Mouse (Mus musculus): ENCODE measurements around the gene Ppp4r3b. TPM values are rescaled to one million over a fixed set of nuclear protein-coding genes. Genes with fewer than 3 reads are reported as not detected.
A peak's percentile ranks its signal among the peaks of the same experiment; 100 is the strongest.

The Ppp4r3b gene
- polyA plus RNA-seq (2011; ENCODE audit: insufficient read depth, insufficient read length, low replicate concordance, missing spikeins): 34.2 and 41.6 TPM in 2 replicates

DNA sequence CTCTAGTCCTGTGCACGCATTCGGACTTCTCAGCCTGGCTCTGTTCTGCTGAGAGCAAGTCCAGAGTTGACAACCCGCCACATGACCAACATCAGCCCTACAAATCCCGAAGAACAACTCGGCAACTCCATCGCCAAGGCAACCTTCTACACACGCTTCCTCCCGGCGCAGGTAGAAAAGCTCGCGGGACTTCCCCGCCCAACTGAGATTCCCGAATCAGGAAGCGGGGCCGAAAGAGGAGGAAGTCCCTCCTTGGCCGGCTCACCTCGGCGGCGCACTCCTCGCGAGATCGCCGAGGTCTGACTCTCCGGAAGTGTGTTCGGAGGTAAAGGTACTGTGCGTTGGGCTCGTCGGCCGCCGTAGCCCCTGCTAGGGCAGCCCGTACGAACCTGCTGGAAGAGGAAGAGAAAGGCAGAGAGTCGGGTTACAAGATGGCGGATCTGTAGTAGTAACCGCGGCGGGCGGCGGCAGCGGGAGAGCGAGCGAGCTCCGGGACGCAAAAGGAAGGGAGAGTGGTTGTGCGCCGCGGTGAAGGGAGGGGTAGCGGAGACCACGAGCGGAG, at the start of gene Ppp4r3b:
TSS of gene Ppp4r3b (plus strand) at position 328 of the 562 bp plus-strand sequence.
- TF ChIP-seq POLR2A (IDR thresholded peaks at IDR 0.05; ENCODE audit: borderline replicate concordance, control insufficient read depth, low read depth, low read length): peak; percentile 87; the same call in 1 of the 2 replicates
- no peak for TF ChIP-seq CTCF (IDR thresholded peaks at IDR 0.05; ENCODE audit: control insufficient read depth, insufficient read depth, low read length)
- Histone ChIP-seq H3K27ac (ENCODE audit: control insufficient read depth, insufficient read depth, low read depth, low read length, poor library complexity) (peak within 1 kb of the TSS; percentile 96), H3K4me3 (replicated peaks; ENCODE audit: control insufficient read depth, low read depth, low read length) (peak within 1 kb of the TSS; percentile 100), H3K4me1 (ENCODE audit: control insufficient read depth, insufficient read depth, low read length) (no peaks in the 10 kb centered on the region)
- under 1% methylated on average over 50 of the region's 50 CpGs for WGBS

DNA sequence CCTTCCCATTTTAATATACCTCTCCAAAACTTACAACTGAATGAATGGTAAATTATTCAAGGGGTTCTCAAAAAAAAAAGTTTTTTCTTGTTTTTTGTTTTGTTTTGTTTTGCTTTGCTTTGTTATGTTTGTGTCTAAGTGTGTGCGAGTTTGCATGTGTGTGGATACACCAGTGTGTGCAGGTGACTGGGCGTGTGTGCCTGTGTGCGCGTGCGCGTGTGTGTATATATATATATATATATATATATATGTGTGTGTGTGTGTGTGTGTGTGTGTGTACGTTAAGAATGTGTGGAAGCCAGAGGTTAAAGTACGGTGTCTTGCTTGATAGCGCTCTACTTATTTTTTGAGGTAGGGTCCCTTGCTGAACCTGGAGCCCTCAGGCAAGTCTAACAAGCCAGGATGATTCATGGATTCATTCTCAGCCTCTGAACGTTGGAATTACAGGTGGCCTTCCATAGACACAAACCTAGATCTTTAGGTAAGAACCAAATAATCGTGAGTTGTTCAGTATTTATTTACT, 42.8 kb upstream of the Ppp4r3b start:
- H3K4me1 ChIP-seq (ENCODE audit: control insufficient read depth, insufficient read depth, low read length): no peaks in the 10 kb centered on the region; the same call in 1 of the 2 replicates
- 24% methylated on average over 11 of the region's 11 CpGs for WGBS
- peak overlapping the region; percentile 99 for H3K4me3 ChIP-seq (replicated peaks; ENCODE audit: control insufficient read depth, low read depth, low read length)
- H3K27ac ChIP-seq (ENCODE audit: control insufficient read depth, insufficient read depth, low read depth, low read length, poor library complexity): no peak overlapping the region
- TF ChIP-seq CTCF (IDR thresholded peaks at IDR 0.05; ENCODE audit: control insufficient read depth, insufficient read depth, low read length) (no peak), POLR2A (IDR thresholded peaks at IDR 0.05; ENCODE audit: borderline replicate concordance, control insufficient read depth, low read depth, low read length) (no peak)

DNA sequence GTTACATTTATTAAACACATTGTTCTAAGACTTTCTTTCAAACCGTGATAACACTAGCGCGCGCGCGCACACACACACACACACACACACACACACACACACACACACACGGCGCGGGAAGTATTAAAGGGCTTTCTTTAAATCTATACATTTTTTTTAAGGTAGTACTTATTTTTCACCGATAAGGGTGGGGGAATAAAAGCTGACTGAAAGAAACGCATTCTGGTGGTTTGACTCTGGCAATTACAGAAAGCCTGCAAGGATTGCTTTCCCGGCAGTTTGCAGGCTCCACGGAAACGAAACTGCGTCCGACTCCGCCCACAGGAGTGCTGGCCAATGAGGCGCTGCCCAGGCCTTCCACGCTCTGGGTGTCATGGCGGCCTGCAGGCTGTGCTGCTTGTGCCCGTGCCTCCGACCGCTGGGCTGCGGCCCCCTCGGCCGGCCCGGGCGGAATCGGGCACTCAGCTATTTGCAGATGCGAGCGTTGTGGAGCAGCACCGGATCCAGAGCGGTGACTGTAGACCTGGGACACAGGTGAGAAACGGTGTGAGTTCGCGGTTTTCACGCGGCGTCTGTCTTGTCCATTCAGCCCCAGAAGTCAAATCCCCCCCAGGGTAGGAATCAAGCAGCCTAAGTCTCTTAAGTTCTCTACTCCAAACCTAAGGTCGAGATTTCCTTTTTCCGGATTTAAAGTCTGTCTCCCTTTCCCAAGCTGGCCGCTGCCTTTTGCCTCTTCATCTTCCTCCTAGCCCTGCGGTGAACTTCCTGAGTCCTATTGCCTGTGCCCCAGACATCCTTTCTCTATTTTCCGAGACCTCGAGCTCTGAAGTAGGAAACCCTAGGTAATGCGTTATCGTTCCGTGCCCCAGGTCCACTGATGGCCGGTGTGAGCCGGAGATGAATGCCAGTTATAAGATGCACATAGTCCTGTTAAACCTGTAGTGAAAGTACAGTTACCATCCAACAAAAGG, 42.0 kb upstream of the Ppp4r3b start, which contains the start of gene Pnpt1:
TSS of gene Pnpt1 (plus strand) at position 360 of the 971 bp plus-strand sequence.
- Histone ChIP-seq H3K4me1 (ENCODE audit: control insufficient read depth, insufficient read depth, low read length) (no peaks in the 10 kb centered on the region; the same call in 1 of the 2 replicates), H3K4me3 (replicated peaks; ENCODE audit: control insufficient read depth, low read depth, low read length) (peak within 1 kb of the TSS; percentile 99), H3K27ac (ENCODE audit: control insufficient read depth, insufficient read depth, low read depth, low read length, poor library complexity) (peak within 1 kb of the TSS; percentile 37; the same call in 1 of the 2 replicates)
- WGBS: under 1% methylated on average over 50 of the region's 50 CpGs
- TF ChIP-seq POLR2A (IDR thresholded peaks at IDR 0.05; ENCODE audit: borderline replicate concordance, control insufficient read depth, low read depth, low read length): peak; percentile 86; the same call in 1 of the 2 replicates
- no peak for TF ChIP-seq CTCF (IDR thresholded peaks at IDR 0.05; ENCODE audit: control insufficient read depth, insufficient read depth, low read length)

DNA sequence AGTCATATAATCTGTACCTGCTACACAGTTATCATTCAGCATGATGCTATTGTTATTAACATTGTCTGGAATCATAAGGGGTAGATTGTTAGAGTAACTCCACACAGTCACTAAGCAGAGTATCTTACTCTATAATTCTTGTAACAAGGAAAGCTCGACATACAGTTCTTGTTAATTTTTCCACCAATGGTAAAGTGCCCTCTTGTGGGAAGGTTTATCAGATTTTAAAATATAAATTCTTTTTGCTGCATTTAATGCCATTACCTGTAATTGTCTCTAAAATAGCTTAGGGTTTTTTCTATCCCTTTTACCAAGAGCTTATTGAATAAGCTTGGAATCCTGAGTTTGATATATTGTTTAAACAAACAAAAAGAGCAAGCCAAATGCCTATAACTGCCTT, 32.0 kb upstream of the Ppp4r3b start:
- no peak for TF ChIP-seq POLR2A (IDR thresholded peaks at IDR 0.05; ENCODE audit: borderline replicate concordance, control insufficient read depth, low read depth, low read length)
- TF ChIP-seq CTCF (IDR thresholded peaks at IDR 0.05; ENCODE audit: control insufficient read depth, insufficient read depth, low read length): no peak
- H3K4me1 ChIP-seq (ENCODE audit: control insufficient read depth, insufficient read depth, low read length): no peaks in the 10 kb centered on the region
- 63% methylated on average over 1 of the region's 1 CpGs for WGBS
- no peak overlapping the region for H3K27ac ChIP-seq (ENCODE audit: control insufficient read depth, insufficient read depth, low read depth, low read length, poor library complexity)
- no peak overlapping the region for H3K4me3 ChIP-seq (replicated peaks; ENCODE audit: control insufficient read depth, low read depth, low read length)

DNA sequence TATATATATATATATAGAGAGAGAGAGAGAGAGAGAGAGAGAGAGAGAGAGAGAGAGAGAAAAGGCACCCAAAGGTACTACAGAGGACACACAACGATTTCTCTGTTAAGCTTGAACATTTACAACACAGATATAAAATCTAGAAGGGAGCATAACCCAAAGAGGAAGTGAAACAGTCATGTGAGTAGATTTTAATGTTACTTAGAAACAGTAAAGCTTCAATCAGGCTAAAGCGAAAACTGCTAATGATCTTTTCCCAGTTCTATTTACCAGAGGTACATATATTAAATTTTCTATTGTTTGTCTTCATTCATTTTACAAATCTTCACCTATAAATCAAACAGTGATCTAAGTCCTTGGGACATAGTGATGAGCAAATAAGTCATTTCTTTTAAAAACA, 23.8 kb upstream of the Ppp4r3b start:
- 35% methylated on average over 2 of the region's 2 CpGs for WGBS
- TF ChIP-seq POLR2A (IDR thresholded peaks at IDR 0.05; ENCODE audit: borderline replicate concordance, control insufficient read depth, low read depth, low read length) (no peak), CTCF (IDR thresholded peaks at IDR 0.05; ENCODE audit: control insufficient read depth, insufficient read depth, low read length) (no peak)
- Histone ChIP-seq H3K27ac (ENCODE audit: control insufficient read depth, insufficient read depth, low read depth, low read length, poor library complexity) (no peak overlapping the region), H3K4me1 (ENCODE audit: control insufficient read depth, insufficient read depth, low read length) (no peaks in the 10 kb centered on the region; the same call in 1 of the 2 replicates), H3K4me3 (replicated peaks; ENCODE audit: control insufficient read depth, low read depth, low read length) (no peak overlapping the region)

DNA sequence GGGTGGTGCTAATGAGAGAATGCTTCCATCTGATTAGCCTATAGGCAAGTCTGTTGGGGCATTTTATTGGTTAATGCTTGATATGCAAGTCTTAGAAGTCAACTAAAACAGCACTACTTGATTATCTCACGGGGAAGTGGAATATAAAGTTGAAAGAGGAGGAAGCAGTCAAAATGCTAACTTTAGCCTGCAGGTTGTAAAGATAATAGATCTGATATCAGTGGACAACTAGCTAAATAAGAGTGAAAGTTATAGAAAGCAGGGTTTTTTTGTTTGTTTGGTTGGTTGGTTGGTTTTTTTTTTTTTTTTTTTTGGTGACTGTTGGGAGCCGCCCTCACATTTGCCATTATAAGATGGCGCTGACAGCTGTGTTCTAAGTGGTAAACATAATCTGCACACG, 9.1 kb upstream of the Ppp4r3b start:
- H3K4me3 ChIP-seq (replicated peaks; ENCODE audit: control insufficient read depth, low read depth, low read length): no peak overlapping the region
- TF ChIP-seq POLR2A (IDR thresholded peaks at IDR 0.05; ENCODE audit: borderline replicate concordance, control insufficient read depth, low read depth, low read length) (no peak), CTCF (IDR thresholded peaks at IDR 0.05; ENCODE audit: control insufficient read depth, insufficient read depth, low read length) (no peak)
- no peak overlapping the region for H3K27ac ChIP-seq (ENCODE audit: control insufficient read depth, insufficient read depth, low read depth, low read length, poor library complexity)
- H3K4me1 ChIP-seq (ENCODE audit: control insufficient read depth, insufficient read depth, low read length): no peaks in the 10 kb centered on the region
- WGBS: 90% methylated on average over 4 of the region's 4 CpGs

DNA sequence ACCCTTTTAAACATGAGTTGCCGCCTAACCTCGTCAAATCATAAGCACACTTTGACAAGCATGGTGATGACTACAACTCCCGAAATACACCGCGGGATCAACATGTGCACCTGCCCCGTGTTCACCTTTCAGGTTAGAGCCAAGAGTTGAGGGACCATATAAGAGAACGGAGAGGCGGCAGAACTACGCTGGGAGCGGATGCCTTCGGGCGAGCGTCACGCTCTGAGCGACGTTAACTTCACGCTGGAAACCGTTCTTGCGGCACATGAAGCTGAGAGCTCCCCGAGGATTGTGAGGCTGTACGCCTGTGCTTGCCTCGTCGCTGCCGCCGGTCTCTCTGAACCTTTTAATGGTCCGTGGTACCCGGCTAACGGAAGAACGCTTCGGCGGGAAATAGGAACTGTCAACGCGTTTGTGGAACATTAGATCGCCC, 715 bp upstream of the Ppp4r3b start:
- peak overlapping the region; percentile 100 for H3K4me3 ChIP-seq (replicated peaks; ENCODE audit: control insufficient read depth, low read depth, low read length)
- H3K4me1 ChIP-seq (ENCODE audit: control insufficient read depth, insufficient read depth, low read length): no peaks in the 10 kb centered on the region
- TF ChIP-seq POLR2A (IDR thresholded peaks at IDR 0.05; ENCODE audit: borderline replicate concordance, control insufficient read depth, low read depth, low read length) (peak; percentile 29; the same call in 1 of the 2 replicates), CTCF (IDR thresholded peaks at IDR 0.05; ENCODE audit: control insufficient read depth, insufficient read depth, low read length) (no peak)
- peak overlapping the region; percentile 96 for H3K27ac ChIP-seq (ENCODE audit: control insufficient read depth, insufficient read depth, low read depth, low read length, poor library complexity)
- under 1% methylated on average over 34 of the region's 34 CpGs for whole genome bisulfite sequencing

All from bone marrow, adult 2 months (tissue).